Mouse (Mus musculus) layer of hippocampus, postnatal 36 days (tissue): ENCODE measurements around the gene Itm2a. TPM values are rescaled to one million over a fixed set of nuclear protein-coding genes. Genes with fewer than 3 reads are reported as not detected.

Experiments
- DNase-seq, 2 experiments: peaks; one replicate each; pipeline ENCODE4 v3.0.0; 2022
- total RNA-seq, 2 experiments: library from RNA; stranded (reverse); gene quantifications; 2 replicates each; pipeline ENCODE4 v1.2.3; 2021

Gene Itm2a
- 10 to 100 TPM; 41.8 to 47.4 TPM for total RNA-seq

DNA sequence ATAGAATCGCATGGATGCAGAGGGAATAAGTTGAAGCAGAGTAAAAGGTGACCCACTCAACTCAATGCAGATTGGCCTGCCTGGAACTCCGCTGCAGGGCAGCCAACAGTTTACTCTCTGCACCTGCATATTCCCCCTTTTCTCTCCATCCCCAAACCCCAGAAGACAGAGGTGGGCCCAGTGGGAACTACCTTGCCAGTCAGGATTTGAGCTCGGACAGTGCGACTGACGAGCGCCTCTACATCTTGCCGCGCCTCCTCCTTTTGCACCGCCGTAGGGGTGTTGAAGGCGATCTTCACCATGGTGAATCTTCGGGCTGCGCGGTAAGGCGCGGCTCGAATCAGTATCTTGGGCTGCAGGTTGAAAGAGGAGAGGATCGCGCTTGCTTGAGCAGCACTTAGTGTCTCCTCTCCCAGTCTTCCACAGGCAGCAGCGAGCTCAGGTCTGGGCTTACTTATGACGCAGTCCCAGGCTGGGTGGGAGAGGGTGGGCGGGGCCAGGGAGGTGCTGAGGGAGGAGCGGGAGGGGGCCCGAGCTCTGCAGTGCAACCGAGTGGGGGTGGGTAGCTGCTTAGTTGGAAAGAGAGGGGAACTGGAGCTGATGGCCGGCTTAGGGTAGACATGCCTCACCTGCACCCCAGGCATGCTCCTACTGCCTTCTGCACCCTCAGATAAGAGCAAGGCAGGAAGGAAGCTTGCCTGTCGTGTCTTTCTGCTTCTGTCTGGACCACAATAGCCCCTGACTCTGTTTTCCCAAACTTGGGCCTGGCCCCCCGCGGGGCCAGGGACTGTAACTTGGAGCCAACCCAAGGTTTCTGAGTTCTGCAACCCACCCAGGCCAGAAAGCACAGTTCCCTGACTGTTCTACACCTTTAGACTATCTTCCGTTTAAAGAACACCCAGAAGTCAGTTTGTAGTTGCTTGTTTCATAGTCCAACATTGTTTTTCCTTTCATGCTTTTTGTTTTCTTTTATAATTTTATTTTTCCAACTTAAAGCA lies at the start of gene Itm2a:
Gene Itm2a, minus strand, starts transcription at position 462 of the 998 bp plus-strand sequence.
- DNase-seq, result peak; percentile 3 to 6

- DNase-seq, result no peak
These were observed 32.7 kb upstream of the Itm2a start for GRCm38 (mm10) chrX:107435887-107436286.

- DNase-seq, result no peak
These were observed 18.1 kb upstream of the Itm2a start for GRCm38 (mm10) chrX:107421304-107421703.

GRCm38 (mm10) chrX:107417345-107417744 lies 14.2 kb upstream of the Itm2a start:
- DNase-seq, result no peak

GRCm38 (mm10) chrX:107415999-107416398 lies 12.8 kb upstream of the Itm2a start:
- no peak for DNase-seq

GRCm38 (mm10) chrX:107402481-107402880 lies 695 bp downstream of the Itm2a start:
- no peak for DNase-seq

DNA sequence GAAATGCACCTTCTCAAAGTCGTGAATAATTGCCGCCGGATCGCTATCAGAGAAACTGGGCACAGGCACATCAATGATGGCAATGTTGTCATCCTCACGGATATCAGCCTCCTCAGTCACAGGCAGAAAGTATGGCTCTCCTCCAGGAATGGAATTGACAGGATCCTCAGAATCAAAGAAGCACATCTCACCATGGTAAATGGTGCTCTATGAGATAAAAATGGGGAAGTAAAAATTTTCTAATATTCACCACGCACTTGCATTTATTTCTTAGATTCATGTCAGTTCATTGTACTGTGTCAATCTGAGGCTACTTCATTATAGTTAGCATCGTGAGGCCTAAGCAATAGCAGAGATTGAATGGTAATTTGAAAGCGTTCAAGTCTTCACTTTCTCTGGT lies 4.1 kb downstream of the Itm2a start:
- no peak for DNase-seq

DNA sequence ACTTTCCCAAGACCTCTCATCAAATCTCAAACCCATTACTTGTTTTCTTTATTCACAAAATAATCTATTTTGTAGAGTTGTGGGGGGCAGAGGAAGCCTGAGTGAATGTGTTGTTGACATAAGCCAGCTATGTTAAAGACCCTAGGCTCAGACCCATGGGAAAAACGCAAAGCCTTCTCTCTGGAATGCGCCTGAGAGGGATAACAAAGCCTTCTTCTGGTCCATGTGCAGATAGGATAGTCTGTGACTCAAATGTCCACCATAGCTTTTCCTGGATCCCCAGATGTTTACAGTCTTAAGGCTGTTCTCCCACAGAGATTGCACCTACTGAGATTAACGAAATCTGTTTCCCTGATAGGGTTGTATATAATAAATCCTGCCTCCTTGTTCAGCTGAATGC lies 9.9 kb downstream of the Itm2a start:
- DNase-seq, result no peak

DNA sequence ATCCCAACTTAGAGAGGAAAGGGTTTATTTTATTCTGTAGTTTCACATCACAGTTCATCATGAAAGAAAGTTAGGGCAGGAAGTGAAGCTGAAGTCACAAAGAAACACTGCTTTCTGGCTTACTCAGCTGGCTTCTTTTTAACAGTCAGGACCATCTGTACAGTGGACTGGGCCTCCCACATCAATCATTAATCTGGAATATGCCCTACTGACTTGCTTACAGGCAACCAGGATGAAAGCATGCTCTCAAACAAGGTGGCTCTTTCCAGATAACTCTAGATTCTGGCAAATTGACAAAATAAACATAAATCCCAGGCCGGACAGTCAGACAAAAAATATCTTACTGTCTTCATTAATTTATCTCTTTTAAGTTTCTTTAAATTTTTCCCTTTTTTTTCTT lies 27.8 kb downstream of the Itm2a start:
- no peak for DNase-seq

Other genes starting within 250 kb of the Itm2a start
- not detected for gene Gpr174, start 147.5 kb downstream of the Itm2a start, total RNA-seq